Mouse (Mus musculus) liver, postnatal 0 days (tissue): ENCODE results near the gene Olfr643.

Experiments used
- CTCF ChIP-seq: sonication (generic); IDR thresholded peaks from 2 replicates; pipeline ENCODE4 v1.5.1; 2016; ENCODE audit warnings: antibody characterized with exemption, low read depth
- EP300 ChIP-seq: IDR thresholded peaks from 2 replicates; pipeline ENCODE4 v1.6.1; 2016; ENCODE audit warnings: antibody characterized with exemption, low read depth, mild to moderate bottlenecking

DNA sequence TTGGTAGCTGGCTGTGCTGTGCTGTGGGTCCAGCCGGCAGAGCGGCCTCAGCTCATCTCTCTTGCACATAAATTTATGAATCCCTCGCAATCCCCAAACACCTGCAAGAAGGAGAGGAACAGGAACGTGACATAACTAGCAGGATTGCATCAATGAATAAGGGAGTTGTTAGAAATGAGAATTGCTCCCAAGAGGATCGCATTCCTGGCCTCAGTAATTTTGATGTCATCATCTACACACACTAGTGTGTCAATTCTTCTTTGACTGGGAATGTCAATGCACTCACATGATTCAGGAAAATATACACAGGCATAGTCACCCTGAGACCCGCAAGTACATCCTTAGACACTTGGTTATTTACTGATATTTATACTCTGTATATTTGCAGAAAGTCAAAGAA lies 111.7 kb downstream of the Olfr643 start, which contains the start of gene Olfr640:
- TF ChIP-seq CTCF (no peak), EP300 (no peak)
